ENCODE assay signal across 15 mouse cellular contexts in genomic region chr11:60864166-60864565, GRCm38 (mm10).
"Had no signal": no experiment of that assay in that cellular context is flagged by ENCODE, and none has a peak within 500 bp of the region (broad histone marks: within the 10 kb centered on the region; RNA-seq: fewer than 3 reads in every experiment).

No protein-coding gene starts in this region.

- DNase-seq: kidney, postnatal 14 days; lung, adult 2 months; lung, postnatal 10 days; right cerebral cortex, postnatal 14 days; thymus, adult 2 months; thymus, postnatal 36 days had no signal

- H3K4me3 ChIP-seq: left cerebral cortex, adult 2 months; limb, embryonic 10.5 days; liver, embryonic 15.5 days; megakaryocyte, embryonic 14.5 days; midbrain, embryonic 12.5 days; stomach, embryonic 15.5 days had no signal

- H3K27ac ChIP-seq: left cerebral cortex, adult 2 months; limb, embryonic 10.5 days; liver, embryonic 15.5 days; macrophage; midbrain, embryonic 12.5 days; stomach, embryonic 15.5 days had no signal

- H3K4me1 ChIP-seq: limb, embryonic 10.5 days; stomach, embryonic 15.5 days had no signal

- ATAC-seq: midbrain, embryonic 16.5 days had no signal

- H3K9ac ChIP-seq: liver, embryonic 15.5 days; midbrain, embryonic 12.5 days; stomach, embryonic 15.5 days had no signal

- H3K27me3 ChIP-seq: liver, embryonic 15.5 days; megakaryocyte, embryonic 14.5 days; midbrain, embryonic 12.5 days; stomach, embryonic 15.5 days had no signal

- H3K9me3 ChIP-seq: limb, embryonic 10.5 days; liver, embryonic 15.5 days; megakaryocyte, embryonic 14.5 days; midbrain, embryonic 12.5 days; stomach, embryonic 15.5 days had no signal

- H3K4me2 ChIP-seq: liver, embryonic 11.5 days; liver, embryonic 15.5 days; midbrain, embryonic 12.5 days; stomach, embryonic 15.5 days had no signal
